Mouse (Mus musculus) B cell, adult 67 days (primary cell): ENCODE data around the gene Nucb2. TPM values are rescaled to one million over a fixed set of nuclear protein-coding genes. Genes with fewer than 3 reads are reported as not detected.

ENCODE experiments used
- total RNA-seq, 2 experiments: library from RNA; stranded (reverse); gene quantifications; 4 replicates each; pipeline ENCODE4 v1.2.4; 2023

The Nucb2 gene
- total RNA-seq, result 10 to 100 TPM; 13.7 to 18.3 TPM

GRCm38 (mm10) chr7:116503879-116504817, at the start of gene Nucb2:
TSS of gene Nucb2 (plus strand) at chr7:116504369.

Other genes starting within 250 kb of the Nucb2 start
- 1 to 10 TPM; 4.1 to 4.9 TPM for gene Plekha7, start 196.0 kb upstream of the Nucb2 start, total RNA-seq
- gene Rps13, start 170.2 kb upstream of the Nucb2 start, total RNA-seq, result 1,000 to 10,000 TPM; 1,231 to 1,248 TPM
- 10 to 100 TPM; 40.0 to 53.0 TPM for gene Pik3c2a, start 60.9 kb upstream of the Nucb2 start, total RNA-seq